Mouse (Mus musculus) frontal cortex, postnatal 25 days (tissue): ENCODE results near the gene Vps53.

Source experiments
- DNase-seq, 2 experiments: peaks; one replicate each; pipeline ENCODE4 v3.0.0; 2022; ENCODE audit warnings: low spot score in 2 of 2

Gene Vps53

DNA sequence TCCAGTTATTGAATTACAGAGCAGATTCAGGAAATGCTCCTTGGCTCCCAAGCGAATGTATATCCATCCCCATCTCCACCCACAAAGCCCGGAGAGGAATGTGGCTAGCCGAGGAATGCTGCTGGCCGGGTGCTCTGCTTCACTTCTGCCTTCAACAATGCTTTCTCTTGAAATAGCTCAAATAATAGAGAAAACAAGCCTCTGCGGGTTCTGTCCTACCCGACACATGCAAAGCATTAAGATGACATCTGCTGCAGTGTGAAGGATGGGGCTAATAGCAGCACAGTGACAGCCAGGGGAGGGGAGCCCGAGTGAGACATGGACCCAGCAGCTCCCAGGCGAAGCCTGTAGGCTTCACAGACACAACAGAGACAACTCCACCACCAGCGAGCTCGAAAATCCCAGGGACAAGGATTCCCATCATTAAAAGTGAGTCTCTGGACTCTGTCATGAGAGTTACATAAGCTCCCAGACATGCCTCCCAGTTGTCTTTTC lies 59.0 kb downstream of the Vps53 start:
- no peak for DNase-seq

DNA sequence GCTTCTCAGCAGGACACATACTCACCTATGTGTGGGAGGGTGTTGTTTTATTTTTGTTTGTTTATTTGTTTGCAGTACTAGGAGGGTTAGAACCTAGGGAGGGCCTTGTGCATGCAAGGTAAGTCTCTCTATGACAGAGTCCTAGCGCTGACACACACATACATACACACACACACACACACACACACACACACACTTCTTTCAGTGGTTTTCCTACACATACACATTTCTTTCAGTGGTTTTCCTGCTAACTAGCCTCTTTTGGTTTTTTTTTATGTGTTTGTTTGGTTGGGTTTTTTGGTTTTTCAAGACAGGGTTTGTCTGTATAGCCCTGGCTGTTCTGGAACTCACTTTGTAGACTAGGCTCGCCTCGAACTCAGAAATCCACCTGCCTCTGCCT lies 69.0 kb downstream of the Vps53 start:
- DNase-seq: no peak

DNA sequence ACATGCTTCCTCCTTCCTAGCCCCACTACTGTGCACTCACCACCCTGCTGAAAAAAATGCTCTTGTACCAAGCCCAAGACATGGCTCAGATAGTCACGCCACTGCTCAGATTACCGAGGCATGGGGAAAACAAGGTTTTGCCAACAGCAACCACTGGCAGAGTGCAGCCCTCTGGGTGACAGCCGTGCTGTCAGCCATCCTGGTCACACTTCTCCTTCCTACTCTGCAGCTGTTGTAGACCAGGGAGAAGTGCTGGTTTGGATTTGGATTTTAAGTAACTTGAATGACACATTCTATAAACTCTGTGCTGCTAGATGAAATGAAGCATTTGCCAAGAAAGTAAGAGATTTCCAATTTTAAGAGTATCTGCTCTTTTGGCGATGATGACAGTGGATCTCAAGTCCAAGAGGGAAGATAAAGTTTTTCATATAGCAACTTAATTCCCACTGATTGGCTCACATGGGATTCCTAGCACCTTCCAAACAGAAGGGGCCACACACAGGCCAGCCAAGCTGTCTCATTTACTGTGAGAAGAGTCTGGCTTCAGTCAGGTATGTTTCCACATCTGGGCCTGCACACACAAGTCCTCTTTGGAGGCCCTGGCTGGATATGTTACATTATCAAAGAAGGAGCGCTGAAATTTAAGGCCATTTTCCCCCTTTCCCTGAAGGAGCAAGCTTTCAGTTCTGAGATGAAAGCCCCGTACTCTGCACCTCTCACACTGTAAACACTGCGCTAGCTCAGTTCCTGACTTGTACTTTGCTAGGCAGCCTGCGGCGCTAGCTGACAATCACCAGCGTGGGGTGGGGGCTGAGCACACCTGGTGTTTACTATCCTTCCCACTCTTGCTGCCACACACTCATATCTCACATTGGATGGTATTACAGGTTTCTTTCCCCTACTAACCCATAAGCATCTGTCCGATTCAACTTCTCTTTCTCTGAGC lies 72.6 kb downstream of the Vps53 start:
- no peak for DNase-seq

GRCm38 (mm10) chr11:76101154-76101553 lies 78.3 kb downstream of the Vps53 start:
- DNase-seq: no peak

DNA sequence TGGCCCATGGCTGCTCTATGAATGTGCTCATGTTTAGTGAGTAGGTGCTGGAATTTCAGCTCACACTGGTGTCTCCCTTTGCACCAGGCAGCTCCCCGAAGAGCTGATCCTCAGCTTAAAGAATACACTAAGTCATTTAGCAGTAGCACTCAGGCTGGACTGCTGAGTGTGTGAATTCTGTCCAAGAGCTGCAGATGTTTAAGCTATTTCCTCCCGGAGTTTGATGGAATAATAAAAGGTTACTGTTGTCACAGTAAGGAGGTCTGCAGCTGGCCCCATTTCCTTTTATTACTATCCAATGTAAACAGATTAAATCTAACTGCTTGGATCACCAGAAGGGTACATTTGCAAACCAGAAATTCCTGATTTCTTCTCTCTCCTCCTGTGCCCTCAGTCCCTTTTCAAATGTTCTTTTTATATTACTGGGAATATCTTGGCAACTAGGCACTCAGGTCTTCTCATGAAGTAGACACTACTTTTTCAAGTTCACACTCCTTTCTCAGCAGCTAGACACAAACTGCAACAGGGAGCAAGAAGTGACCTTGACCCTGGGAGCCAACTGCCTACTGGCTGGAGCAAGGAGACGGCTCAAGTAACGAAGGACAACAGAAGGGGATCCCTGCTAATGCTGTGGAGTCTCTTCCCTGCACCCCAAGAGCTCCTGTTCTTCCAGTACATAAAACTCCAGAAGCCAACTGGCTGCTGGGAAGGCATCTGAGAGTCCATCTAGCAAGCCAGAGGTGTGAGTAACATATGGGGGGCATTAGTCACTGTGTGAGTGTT lies 80.1 kb downstream of the Vps53 start:
- DNase-seq: no peak

- no peak for DNase-seq
These were observed 85.8 kb downstream of the Vps53 start for GRCm38 (mm10) chr11:76093610-76094009.

- no peak for DNase-seq
These were observed 89.7 kb downstream of the Vps53 start for GRCm38 (mm10) chr11:76089776-76090175.

DNA sequence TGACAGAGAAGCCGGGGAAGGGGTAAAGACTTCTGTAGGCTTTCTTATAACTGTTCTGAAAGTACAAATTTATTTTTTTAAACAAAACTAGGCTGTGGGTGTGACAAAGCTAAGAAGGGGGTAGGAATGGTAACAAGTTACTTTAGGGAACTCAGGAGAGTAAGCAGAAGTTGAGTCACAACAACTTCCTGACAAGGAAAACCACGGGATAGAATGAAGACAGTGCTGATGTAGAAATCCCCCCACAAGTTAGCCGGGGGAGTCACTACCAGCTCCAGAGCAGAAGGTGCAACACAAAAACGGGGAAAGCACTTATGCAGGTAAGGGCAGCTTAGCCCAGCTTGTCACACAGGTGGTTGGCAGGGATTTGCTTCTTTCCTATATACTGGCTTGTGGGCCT lies 90.9 kb downstream of the Vps53 start:
- no peak for DNase-seq

GRCm38 (mm10) chr11:76085898-76086591 lies 93.4 kb downstream of the Vps53 start:
- no peak for DNase-seq

DNA sequence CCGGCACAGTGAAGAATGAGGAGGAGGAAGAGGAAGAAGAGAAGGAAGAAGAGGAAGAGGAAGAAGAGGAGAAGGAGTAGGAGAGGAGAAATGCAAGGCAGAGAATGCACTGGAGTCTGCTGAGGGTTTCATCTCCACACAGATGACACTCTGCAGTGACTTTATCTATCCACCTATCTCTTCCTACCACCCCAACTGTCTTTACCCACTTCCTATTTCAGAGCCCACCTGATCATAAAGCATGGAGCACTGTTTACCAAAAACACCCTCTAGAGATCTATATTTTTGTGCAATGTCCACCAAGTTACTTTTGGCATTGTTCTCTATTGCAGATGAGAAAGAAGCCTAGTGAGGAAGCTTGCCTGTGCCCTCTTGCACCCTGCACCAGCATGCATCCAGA lies 94.5 kb downstream of the Vps53 start:
- DNase-seq: no peak

DNA sequence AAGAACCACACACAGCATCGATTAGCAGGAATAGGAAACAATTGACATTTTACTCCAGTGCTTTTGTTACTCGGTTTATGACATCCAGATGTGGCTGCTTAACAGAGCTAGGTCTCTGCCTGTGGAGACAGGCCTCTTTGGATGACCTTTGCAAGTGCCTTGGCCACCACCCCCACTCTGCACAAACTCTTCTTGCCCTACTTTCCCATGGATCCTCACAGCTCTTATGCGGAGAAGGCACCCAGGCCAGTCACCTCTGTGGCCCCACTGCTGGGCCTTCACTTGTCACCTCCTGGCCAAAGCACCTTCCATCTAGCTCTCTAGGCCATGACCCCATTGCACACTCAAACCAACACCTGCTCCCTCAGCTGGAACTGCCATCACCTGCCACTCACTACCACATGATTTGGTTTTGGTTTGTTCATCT lies 95.5 kb downstream of the Vps53 start:
- DNase-seq: no peak

GRCm38 (mm10) chr11:76081048-76081640 lies 98.3 kb downstream of the Vps53 start:
- no peak for DNase-seq

DNA sequence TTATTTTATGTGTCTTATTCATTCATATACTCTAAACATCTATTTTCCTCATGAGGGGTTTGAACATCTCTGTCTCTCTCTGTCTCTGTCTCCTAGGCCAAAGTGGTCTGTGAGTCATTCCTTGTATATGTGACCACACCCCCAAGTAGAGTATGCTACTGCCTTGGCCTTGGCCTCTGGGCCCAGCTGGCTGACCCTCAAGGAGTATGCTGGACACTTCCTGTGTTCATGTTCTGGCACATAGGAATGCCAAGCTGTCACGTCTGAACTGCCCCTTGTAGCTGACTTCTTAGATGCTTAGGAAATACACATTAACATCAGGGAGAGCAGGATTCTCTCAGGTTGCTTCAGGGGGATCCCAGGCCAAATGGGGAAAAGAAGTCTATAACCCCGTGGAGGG lies 99.2 kb downstream of the Vps53 start:
- DNase-seq: no peak

- no peak for DNase-seq
These were observed 102.1 kb downstream of the Vps53 start for GRCm38 (mm10) chr11:76077341-76077740.

DNA sequence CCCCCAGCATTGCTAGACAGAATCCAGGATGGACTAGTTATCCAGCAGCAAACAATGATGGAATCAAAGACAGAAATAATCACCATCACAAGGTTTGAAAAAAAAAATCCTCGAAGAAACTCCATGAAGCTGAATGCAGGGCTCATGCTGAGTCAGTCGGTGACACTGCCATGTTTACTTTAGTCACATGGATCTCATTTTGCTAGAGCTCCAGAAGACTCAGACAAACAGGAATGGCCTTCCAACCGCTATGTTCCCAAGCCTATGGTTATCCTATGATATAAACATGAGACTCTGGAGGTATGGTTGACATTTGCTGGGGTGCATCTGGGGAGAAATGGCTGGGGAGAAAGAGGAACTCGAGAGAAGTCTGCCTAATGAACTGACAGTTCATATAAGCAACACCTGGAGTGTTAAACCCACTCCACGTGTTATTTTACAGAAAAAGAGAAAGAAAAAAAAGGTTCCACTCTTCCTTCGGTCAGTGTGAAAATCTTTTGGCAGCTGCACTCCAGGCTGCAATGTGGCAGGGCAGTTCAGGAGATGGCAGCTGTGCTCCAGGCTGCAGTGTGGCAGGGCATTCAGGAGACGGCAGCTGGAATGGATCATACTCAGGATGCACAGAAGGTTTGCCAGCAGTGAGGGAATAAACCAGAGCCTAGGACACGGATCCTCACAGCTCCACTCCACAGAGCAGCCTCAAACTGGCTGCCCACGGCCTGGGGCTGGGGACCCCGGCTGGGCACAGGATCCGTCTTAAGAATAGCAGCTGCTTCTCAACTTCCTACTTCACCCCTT lies 105.0 kb downstream of the Vps53 start:
- DNase-seq: no peak

GRCm38 (mm10) chr11:76069816-76070215 lies 109.6 kb downstream of the Vps53 start:
- no peak for DNase-seq

GRCm38 (mm10) chr11:76066563-76067156 lies 112.8 kb downstream of the Vps53 start:
- DNase-seq: no peak

DNA sequence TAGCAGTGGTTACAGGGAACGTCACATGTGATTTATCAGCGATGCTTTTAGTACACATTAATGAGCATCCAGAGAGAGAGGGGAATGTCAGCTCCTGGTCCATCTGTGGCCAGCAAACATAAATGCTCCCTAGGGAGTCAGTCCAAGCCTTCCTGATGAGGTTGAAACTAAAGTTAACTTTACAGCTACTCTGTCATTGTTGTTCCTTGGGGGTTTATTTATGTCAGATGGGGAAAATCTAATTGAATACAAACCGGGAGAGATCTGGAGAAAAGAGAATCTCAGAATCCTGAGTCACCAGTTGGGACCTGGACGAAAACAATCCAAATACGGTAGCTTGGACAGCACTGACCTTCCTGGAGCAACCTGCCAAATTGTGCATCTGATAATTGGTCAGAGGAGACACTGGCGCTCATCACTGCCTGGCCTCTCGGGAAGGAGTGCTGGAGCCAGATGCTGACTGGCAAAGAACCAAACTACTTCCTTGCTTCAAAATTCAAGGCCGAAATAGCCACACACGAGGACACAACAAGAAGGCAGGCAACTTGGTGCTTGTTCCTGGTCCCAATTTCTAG lies 113.8 kb downstream of the Vps53 start:
- no peak for DNase-seq

DNA sequence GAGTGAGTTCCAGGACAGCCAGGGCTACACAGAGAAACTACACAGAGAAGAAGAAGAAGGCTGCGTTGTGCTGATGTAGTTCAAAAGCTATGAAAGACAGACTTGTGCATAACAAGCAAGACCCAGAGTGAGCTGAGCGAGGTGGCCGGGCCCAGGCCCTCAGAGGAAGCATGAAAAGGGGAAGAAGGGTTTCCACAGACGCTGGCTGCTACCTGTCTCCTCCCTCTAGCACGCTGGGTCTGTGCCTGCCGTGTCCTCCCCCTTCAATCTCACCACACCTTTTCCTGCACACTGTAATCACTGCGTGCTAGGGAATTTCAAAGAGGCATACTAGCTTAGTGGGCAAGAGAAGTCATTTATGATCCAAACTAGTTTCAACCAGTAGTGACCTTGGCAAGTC lies 115.0 kb downstream of the Vps53 start:
- no peak for DNase-seq

DNA sequence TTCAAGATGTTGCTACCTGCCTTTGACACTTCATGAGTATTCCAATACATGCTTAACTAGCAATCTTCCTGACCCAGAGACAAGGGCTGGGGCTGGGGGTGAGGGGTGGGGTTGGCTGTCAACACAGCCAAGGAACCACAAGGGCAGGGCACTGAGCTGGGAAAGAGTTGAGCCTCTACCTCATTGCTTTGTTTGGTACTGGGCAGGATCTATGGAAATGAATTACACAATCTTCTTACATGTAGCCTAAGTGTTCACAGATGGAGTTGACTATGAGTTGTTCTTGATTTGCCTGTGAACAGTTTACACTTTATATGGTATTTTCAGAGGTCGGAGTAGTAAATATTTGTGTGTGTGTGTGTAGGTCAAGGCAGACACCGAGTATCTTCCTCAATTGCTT lies 118.5 kb downstream of the Vps53 start:
- DNase-seq: no peak
